Mouse (Mus musculus): ENCODE results near the gene Pm20d1. TPM values are rescaled to one million over a fixed set of nuclear protein-coding genes. Genes with fewer than 3 reads are reported as not detected.

The Pm20d1 gene
- polyA plus RNA-seq, 1 experiment from 2014 or later = 0.58 TPM

- Histone ChIP-seq H3K27ac (no peak overlapping the region), H3K4me1 (peaks cover 6% of the 10 kb centered on the region), H3K27me3 (replicated peaks) (no peaks in the 10 kb centered on the region), H3K4me2 (replicated peaks) (no peak overlapping the region), H3K36me3 (no peaks in the 10 kb centered on the region), H3K4me3 (no peak overlapping the region), H3K9ac (no peak overlapping the region), H3K9me3 (0 out of 2 replicates have a peak, but pooled peaks cover 8% of the 10 kb centered on the region)
- 91% methylated on average over 1 of the region's 1 CpGs for WGBS
- ATAC-seq (ENCODE audit: low FRiP score, low read depth) = no peak
These were observed 25.8 kb downstream of the Pm20d1 start for GRCm38 (mm10) chr1:131822856-131823492.

GRCm38 (mm10) chr1:131823563-131823962 is 26.4 kb downstream of the Pm20d1 start:
- 65% methylated on average over 5 of the region's 5 CpGs for WGBS
- ATAC-seq (ENCODE audit: low FRiP score, low read depth) = no peak
- no peaks in the 10 kb centered on the region for H3K27me3 ChIP-seq (replicated peaks)
- no peak overlapping the region for H3K4me3 ChIP-seq
- H3K4me2 ChIP-seq (replicated peaks) = no peak overlapping the region
- no peaks in the 10 kb centered on the region for H3K36me3 ChIP-seq
- H3K9me3 ChIP-seq = 0 out of 2 replicates have a peak, but pooled peaks cover 8% of the 10 kb centered on the region
- no peak overlapping the region for H3K27ac ChIP-seq
- H3K4me1 ChIP-seq = peaks cover 7% of the 10 kb centered on the region
- no peak overlapping the region for H3K9ac ChIP-seq

GRCm38 (mm10) chr1:131824528-131825181 is 27.5 kb downstream of the Pm20d1 start:
- Histone ChIP-seq H3K36me3 (no peaks in the 10 kb centered on the region), H3K9me3 (no peaks in the 10 kb centered on the region), H3K9ac (no peak overlapping the region), H3K27me3 (replicated peaks) (no peaks in the 10 kb centered on the region), H3K4me1 (peaks cover 17% of the 10 kb centered on the region), H3K27ac (no peak overlapping the region), H3K4me3 (no peak overlapping the region), H3K4me2 (replicated peaks) (no peak overlapping the region)
- no peak for ATAC-seq (ENCODE audit: low FRiP score, low read depth)
- 88% methylated on average over 11 of the region's 11 CpGs for WGBS

- Histone ChIP-seq H3K9ac (peak within 1 kb of the TSS; percentile 76), H3K27me3 (replicated peaks) (no peaks in the 10 kb centered on the region), H3K9me3 (no peaks in the 10 kb centered on the region), H3K36me3 (peaks cover 14% of the 10 kb centered on the region; the same call in 1 of the 2 replicates), H3K4me1 (peaks cover 24% of the 10 kb centered on the region), H3K4me3 (peak within 1 kb of the TSS; percentile 70), H3K27ac (peak within 1 kb of the TSS; percentile 32; the same call in 1 of the 2 replicates), H3K4me2 (replicated peaks) (peak within 1 kb of the TSS; percentile 82)
- peak; percentile 75 for ATAC-seq (ENCODE audit: low FRiP score, low read depth)
- WGBS = 3% methylated on average over 25 of the region's 25 CpGs
These were observed 30.1 kb downstream of the Pm20d1 start, which contains the start of gene Slc41a1 for GRCm38 (mm10) chr1:131827207-131827786. Gene Slc41a1, plus strand, starts transcription at chr1:131827493.

- peak overlapping the region; percentile 70 for H3K4me3 ChIP-seq
- no peaks in the 10 kb centered on the region for H3K9me3 ChIP-seq
- ATAC-seq (ENCODE audit: low FRiP score, low read depth) = peak; percentile 96
- H3K27ac ChIP-seq = peak overlapping the region; percentile 32; the same call in 1 of the 2 replicates
- H3K4me2 ChIP-seq (replicated peaks) = peak overlapping the region; percentile 82
- WGBS = under 1% methylated on average over 36 of the region's 36 CpGs
- no peaks in the 10 kb centered on the region for H3K27me3 ChIP-seq (replicated peaks)
- H3K4me1 ChIP-seq = peaks cover 24% of the 10 kb centered on the region
- peaks cover 14% of the 10 kb centered on the region; the same call in 1 of the 2 replicates for H3K36me3 ChIP-seq
- peak overlapping the region; percentile 76 for H3K9ac ChIP-seq
These were observed 30.6 kb downstream of the Pm20d1 start for GRCm38 (mm10) chr1:131827787-131828258.

- no peaks in the 10 kb centered on the region for H3K9me3 ChIP-seq
- WGBS = 1% methylated on average over 22 of the region's 22 CpGs
- peak overlapping the region; percentile 76 for H3K9ac ChIP-seq
- H3K27ac ChIP-seq = 0 out of 2 replicates have a peak overlapping the region, but pooled peaks have one; percentile 32
- H3K4me3 ChIP-seq = peak overlapping the region; percentile 70
- H3K27me3 ChIP-seq (replicated peaks) = no peaks in the 10 kb centered on the region
- H3K4me1 ChIP-seq = peaks cover 24% of the 10 kb centered on the region
- peak; percentile 75 for ATAC-seq (ENCODE audit: low FRiP score, low read depth)
- peak overlapping the region; percentile 82 for H3K4me2 ChIP-seq (replicated peaks)
- peaks cover 14% of the 10 kb centered on the region for H3K36me3 ChIP-seq
These were observed 31.3 kb downstream of the Pm20d1 start for GRCm38 (mm10) chr1:131828297-131829126.

- Histone ChIP-seq H3K27me3 (replicated peaks) (no peaks in the 10 kb centered on the region), H3K27ac (no peak overlapping the region), H3K4me3 (no peak overlapping the region), H3K9ac (no peak overlapping the region), H3K4me2 (replicated peaks) (peak overlapping the region; percentile 82), H3K36me3 (peaks cover 20% of the 10 kb centered on the region), H3K9me3 (no peaks in the 10 kb centered on the region), H3K4me1 (peaks cover 24% of the 10 kb centered on the region)
- ATAC-seq (ENCODE audit: low FRiP score, low read depth) = no peak
- 39% methylated on average over 5 of the region's 5 CpGs for WGBS
These were observed 32.1 kb downstream of the Pm20d1 start for GRCm38 (mm10) chr1:131829279-131829678.

GRCm38 (mm10) chr1:131830561-131830960 is 33.4 kb downstream of the Pm20d1 start:
- no peak for ATAC-seq (ENCODE audit: low FRiP score, low read depth)
- 92% methylated on average over 15 of the region's 15 CpGs for WGBS
- no peak overlapping the region for H3K27ac ChIP-seq
- H3K9me3 ChIP-seq = no peaks in the 10 kb centered on the region
- no peaks in the 10 kb centered on the region for H3K27me3 ChIP-seq (replicated peaks)
- no peak overlapping the region for H3K9ac ChIP-seq
- peaks cover 24% of the 10 kb centered on the region for H3K4me1 ChIP-seq
- H3K36me3 ChIP-seq = peaks cover 23% of the 10 kb centered on the region
- no peak overlapping the region for H3K4me2 ChIP-seq (replicated peaks)
- no peak overlapping the region for H3K4me3 ChIP-seq

- no peak overlapping the region for H3K9ac ChIP-seq
- no peak overlapping the region for H3K4me3 ChIP-seq
- H3K36me3 ChIP-seq = peaks cover 23% of the 10 kb centered on the region
- no peak overlapping the region for H3K4me2 ChIP-seq (replicated peaks)
- no peaks in the 10 kb centered on the region for H3K27me3 ChIP-seq (replicated peaks)
- no peaks in the 10 kb centered on the region for H3K9me3 ChIP-seq
- no peak for ATAC-seq (ENCODE audit: low FRiP score, low read depth)
- H3K27ac ChIP-seq = no peak overlapping the region
- H3K4me1 ChIP-seq = peaks cover 24% of the 10 kb centered on the region
- 75% methylated on average over 8 of the region's 8 CpGs for WGBS
These were observed 33.9 kb downstream of the Pm20d1 start for GRCm38 (mm10) chr1:131830971-131831641.

- Histone ChIP-seq H3K27ac (no peak overlapping the region), H3K4me2 (replicated peaks) (no peak overlapping the region), H3K4me3 (no peak overlapping the region), H3K36me3 (peaks cover 36% of the 10 kb centered on the region), H3K4me1 (no peaks in the 10 kb centered on the region), H3K9me3 (no peaks in the 10 kb centered on the region), H3K9ac (no peak overlapping the region), H3K27me3 (replicated peaks) (no peaks in the 10 kb centered on the region)
- ATAC-seq (ENCODE audit: low FRiP score, low read depth) = no peak
- 84% methylated on average over 3 of the region's 3 CpGs for WGBS
These were observed 39.9 kb downstream of the Pm20d1 start for GRCm38 (mm10) chr1:131837035-131837434.

GRCm38 (mm10) chr1:131838542-131838941 is 41.4 kb downstream of the Pm20d1 start:
- Histone ChIP-seq H3K4me3 (no peak overlapping the region), H3K27ac (no peak overlapping the region), H3K4me2 (replicated peaks) (no peak overlapping the region), H3K9ac (no peak overlapping the region), H3K4me1 (no peaks in the 10 kb centered on the region), H3K9me3 (no peaks in the 10 kb centered on the region), H3K27me3 (replicated peaks) (no peaks in the 10 kb centered on the region), H3K36me3 (peaks cover 50% of the 10 kb centered on the region)
- no peak for ATAC-seq (ENCODE audit: low FRiP score, low read depth)
- WGBS = 78% methylated on average over 5 of the region's 5 CpGs

Data from neural tube, embryonic 12.5 days (tissue).